Mouse (Mus musculus) adrenal gland, postnatal 10 days (tissue): ENCODE results near the gene Eya2. TPM values are rescaled to one million over a fixed set of nuclear protein-coding genes. Genes with fewer than 3 reads are reported as not detected.
A peak's percentile ranks its signal among the peaks of the same experiment; 100 is the strongest.

Experiments
- DNase-seq: peaks from one replicate; pipeline ENCODE4 v3.0.0; 2021; ENCODE audit warnings: mixed read lengths
- total RNA-seq, 2 experiments: library from RNA; stranded (reverse); gene quantifications; 2 replicates each; pipeline ENCODE4 v1.2.3; 2021

Eya2 gene
- total RNA-seq, 2 experiments from 2014 or later = 3.5 to 4.7 TPM

DNA sequence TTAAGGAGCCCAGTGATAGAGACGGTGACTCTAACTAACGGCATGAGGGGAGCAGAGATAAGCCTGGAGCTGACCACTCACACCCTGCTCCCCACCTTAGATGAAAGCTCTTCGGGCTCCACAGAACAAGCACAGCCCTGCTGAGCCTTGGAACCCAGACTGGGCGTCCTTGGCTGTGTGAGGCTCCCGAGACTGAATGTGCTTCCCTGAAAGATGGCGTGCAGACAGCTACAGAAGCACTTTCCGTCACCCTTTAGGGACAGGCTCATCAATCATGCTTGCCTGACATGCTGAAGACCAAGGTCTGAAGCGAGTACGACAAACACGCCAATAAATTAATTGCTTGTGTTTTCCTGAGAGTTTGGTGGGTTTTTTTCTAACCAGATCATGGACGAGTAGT lies 56.2 kb downstream of the Eya2 start:
- peak; percentile 37 for DNase-seq

DNA sequence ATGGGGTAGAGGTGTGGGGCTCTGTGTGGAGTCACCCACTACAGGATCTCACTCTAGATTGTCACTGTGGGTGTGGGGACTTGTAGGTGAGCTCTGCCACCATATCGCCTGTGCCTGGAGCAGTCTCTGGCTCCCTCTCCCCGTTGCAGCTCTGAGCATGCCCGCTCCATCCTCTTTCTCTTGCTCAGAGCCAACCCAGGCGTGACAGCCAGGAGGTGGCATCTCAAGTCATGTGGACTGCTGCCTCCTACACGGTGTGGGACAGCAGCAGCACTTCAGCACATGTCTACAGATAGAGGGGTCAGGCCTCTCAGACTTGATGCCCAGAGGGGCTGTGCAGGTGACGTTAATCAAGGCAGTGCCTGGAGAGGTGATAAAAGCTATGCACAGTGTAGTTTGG lies 57.4 kb downstream of the Eya2 start:
- DNase-seq = no peak

GRCm38 (mm10) chr2:165653001-165653921 lies 58.4 kb downstream of the Eya2 start:
- DNase-seq = peak; percentile 75

DNA sequence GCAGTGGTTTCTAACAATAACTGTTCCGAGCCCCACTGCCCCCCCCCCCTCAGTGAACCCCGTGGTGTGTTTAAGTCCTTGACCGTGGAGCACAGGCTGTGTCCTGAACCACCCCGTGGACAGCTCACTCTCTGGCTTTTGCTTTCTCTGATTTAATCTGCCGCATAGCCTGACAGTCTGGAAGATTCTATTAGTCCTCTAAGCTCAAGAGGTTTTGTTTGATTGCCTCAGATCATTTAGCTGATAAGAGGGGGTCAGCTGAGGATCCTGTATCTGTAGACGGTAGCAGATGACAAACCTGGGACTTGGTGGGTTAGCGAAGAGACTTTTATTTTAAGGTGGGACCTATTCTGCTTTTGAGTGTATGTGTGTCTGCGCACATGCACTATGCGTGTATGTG lies 59.3 kb downstream of the Eya2 start:
- DNase-seq = no peak

DNA sequence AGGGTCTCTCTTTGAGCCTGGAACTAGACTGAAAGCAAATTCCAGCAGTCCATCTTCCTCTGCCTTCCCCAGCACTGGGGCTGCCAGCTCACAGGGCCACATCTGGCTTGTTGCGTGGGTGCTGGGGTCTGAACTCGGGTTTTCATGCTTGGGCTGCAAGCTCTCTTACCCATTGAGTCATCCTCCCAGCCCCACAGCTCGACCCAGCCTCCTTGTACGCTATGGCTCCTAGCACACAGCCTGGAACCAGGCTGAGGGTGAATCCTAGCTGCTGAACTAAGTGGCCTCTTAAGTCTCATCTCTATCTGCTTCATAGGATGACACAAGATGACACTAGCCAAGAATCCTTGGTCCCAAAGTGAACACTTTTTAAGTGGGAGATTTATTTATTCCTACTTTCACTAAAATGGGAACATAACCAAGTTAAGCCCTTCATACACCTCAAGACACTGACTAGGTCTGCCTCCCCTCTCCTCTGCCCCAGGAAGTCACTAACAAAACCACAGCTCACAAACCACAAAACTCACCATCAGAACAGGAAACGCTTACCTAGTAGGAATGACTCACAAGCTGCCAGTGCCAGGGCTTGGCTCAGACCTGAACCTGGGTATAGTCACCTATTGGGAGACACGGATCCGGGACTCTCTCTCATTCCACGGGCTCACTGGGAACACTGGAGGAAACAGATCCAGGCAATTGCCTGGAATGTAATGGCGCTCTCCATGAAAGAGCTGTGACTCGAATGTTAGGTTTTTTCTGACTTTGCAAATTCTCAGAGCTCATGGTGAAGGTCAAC lies 60.1 kb downstream of the Eya2 start:
- peak; percentile 18 for DNase-seq

DNA sequence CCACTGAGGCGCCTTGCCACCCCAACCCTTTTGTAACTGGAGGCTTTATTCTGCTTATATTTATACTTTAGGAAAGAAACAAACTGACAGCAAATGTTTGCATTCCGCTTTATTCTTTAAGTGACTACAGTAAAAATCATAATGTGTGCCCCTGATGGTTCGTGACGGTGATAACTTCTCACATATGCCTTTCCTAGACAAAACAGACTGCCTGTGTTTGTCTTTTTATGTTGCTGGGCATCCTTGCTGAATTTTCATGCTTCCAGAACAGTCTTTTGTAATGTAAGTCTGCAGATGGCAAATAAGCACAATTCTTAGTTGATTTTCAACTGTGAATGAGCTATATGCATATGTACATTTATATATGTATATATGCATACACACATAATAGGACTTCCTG lies 61.7 kb downstream of the Eya2 start:
- DNase-seq = no peak

- no peak for DNase-seq
These were observed 62.1 kb downstream of the Eya2 start for GRCm38 (mm10) chr2:165656956-165657355.

DNA sequence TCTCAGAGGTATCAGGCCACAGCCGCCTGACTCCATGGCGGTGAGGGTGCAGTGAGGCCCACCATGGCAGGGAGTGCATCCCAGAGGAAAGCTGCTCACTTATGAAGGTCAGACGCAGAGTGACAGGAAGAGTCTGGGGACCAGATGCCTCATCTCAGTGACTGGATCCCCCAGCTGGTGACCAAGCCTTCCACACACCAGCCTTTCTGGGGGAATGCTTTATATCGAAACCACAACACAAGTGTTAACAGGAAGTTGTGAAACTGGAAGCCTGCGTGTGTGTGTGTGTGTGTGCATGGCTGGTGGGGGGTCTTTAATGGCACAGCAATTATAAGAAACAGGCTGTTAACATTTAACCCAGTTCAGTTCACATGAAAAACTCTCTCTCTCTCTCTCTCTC lies 64.7 kb downstream of the Eya2 start:
- DNase-seq = no peak

- no peak for DNase-seq
These were observed 68.4 kb downstream of the Eya2 start for GRCm38 (mm10) chr2:165663266-165663665.

GRCm38 (mm10) chr2:165664648-165665047 lies 69.8 kb downstream of the Eya2 start:
- no peak for DNase-seq

DNA sequence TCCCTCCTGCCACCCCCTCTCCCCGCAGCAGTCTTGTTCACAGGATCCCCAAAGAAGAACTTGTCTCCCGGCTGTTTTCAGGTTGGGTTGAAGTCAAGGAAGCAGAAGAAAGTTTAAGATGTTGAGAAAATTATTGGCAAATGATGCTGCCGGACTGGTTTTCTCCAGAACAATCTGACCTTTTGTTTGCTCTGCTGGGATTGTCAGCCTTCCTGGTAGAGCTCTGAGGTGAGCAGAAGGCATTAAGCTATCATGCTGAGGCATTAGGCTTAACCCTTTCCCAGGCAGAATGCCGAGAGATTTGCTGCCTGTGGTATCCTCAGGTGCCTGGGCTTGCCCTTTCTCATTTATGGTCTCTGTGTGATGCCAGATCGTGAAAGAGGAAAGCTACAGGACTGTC lies 70.3 kb downstream of the Eya2 start:
- no peak for DNase-seq

- no peak for DNase-seq
These were observed 72.3 kb downstream of the Eya2 start for GRCm38 (mm10) chr2:165667096-165667495.

DNA sequence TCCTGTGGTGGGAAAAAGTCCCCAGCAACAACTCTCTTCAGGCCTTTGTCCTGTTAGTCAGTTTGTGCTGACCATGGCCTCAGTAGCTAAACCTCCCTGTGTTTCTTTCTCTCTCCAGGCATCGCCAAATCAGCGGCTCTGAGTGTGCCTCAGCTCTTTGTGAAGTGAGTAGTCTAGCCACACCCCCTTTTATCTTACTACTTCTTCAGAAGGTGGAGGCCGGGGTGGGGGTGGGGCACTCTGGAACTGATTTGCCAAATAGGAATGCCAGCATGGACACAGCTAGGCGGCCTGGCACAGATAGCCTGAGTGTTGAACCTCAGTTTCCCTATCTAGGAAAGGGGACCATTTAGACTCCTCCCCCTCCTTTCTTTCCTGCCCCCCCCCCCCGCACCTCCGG lies 87.9 kb downstream of the Eya2 start:
- DNase-seq = no peak

DNA sequence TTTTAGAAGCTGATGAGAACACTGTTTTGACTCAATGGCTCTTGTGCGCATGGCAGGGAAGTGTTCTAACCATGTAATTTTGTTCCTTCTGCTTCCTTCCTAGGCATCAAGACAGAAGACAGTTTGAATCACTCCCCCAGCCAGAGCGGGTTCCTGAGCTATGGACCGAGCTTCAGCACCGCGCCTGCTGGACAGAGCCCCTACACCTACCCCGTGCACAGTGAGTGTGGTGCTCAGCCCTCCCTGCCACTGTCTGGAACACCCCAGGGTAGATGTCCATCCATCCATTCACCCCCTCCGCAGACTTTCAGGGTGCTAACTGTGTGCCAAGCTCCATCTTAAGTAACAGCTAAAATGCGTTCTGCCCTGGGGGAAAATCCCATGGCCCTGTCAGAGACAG lies 92.7 kb downstream of the Eya2 start:
- DNase-seq = peak; percentile 39

DNA sequence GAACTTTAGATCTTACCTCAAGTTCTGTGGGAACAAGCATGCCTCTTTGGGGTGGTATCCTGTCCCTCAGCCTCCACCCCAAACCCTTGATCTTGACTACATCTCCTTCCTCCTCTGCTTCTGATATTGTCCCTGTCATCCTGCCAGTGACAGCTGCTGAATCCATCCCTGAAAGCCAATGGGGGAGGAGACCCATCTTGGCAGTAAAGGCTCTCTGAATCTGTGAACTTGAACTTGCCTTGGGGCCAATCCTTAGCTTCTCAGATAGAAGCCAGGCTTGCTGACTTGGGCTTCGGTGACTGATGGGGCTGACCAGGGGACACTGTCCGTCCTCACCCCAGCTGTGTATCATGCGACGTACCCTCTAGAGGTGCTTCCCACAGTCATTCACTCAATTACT lies 94.1 kb downstream of the Eya2 start:
- no peak for DNase-seq

DNA sequence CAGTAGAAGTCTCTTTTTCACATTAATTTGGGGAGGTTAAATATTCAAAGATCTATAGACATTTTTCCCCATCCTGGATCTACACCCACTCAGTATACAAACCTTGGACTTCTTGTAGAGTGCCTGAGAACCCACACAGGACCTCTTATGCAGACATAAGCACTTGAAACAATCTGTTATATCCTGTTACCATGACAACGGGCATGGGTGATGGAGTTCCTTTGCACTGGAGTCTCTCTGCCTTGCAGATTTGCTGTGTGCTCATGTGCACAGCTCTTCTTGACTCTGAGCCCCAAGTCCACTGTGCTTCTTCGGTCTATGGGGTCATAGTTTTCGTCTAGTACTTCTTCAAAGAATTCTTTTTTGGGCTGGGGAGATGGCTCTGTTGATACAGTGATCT lies 96.2 kb downstream of the Eya2 start:
- DNase-seq = no peak

- DNase-seq = peak; percentile 76
These were observed 98.3 kb downstream of the Eya2 start for GRCm38 (mm10) chr2:165692944-165693660.

DNA sequence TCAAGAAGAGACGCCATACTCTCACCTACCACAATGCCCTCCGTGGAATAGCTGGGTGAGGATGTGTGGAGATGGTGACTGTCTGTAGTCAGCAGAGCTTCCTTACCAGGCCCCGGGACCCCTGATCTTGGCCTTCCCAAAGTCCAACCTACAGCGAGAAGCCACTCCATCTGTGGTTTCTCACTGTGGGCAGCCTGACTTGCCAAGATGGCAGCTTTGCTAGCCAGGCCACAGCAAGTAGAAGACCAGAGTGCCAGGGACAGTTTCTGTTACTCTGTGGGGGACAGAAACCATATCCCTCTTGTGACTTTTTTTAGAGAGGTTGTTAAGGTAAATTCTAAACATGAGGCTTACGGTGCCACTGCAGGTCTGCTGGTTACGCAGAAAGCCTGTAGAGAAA lies 99.9 kb downstream of the Eya2 start:
- DNase-seq = no peak

- peak; percentile 27 for DNase-seq
These were observed 105.5 kb downstream of the Eya2 start for GRCm38 (mm10) chr2:165700252-165700908.

DNA sequence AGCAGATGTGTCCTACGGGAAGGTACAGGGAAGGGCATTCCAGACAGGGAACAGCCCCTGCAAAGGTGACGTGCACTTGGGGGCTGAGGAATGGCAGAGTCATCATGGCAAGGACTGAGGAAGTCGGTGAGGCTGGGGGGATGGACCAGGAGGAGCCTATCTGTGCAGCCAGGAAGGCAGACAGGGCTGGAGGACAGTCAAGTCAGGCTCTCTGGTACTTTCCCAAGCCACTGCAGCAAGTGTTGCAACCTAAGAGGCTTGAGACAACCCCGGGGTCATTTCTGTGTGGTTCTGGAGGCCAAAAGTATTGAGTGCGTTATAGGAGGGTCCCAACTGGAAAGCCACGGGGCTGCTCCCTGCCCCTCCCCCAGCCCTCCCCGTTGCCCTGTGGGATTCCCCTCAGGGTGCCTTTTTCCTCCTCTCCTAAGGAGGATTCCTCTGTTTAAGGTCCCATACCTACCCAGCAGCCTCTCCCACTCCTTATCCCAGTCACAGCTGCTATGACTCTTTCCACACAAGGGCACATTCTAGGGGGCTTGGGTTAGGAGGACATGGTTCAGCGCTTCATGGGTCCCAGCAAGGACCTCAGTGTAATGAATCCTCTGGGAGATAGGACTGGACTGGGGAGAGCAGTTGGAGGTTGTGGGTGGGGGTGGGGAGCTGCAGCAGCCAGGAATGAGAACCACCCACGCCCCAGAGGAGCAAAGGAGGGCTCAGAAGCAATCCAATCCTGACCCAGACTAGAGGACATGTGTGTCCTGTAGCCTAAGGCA lies 108.4 kb downstream of the Eya2 start:
- DNase-seq = peak; percentile 10

DNA sequence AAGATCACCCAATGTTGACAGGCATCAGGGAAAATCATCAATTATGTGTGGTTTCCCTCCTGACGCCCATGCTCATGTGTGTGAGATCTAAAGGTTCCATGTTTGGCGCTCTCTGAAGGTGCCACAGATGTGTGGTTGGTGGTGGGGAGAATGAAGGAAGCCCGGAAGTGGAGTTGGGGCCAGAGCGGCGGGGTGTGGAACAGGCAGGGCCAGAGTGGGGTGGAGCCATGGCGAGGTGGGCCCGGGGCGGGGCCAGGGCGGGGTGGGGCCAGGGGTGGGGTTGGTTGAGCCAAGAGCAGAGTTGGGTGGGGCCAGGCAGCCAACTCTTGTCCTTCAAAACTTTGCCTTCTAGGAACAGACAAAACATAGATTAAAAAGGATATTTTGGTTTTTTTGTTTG lies 113.4 kb downstream of the Eya2 start:
- no peak for DNase-seq
